Mouse (Mus musculus): ENCODE results near the gene Rps6kc1.

The Rps6kc1 gene

GRCm38 (mm10) chr1:190832965-190833630, 78.5 kb downstream of the Rps6kc1 start:
- no peak for DNase-seq

GRCm38 (mm10) chr1:190831839-190832497, 79.6 kb downstream of the Rps6kc1 start:
- DNase-seq, result peak; percentile 36

GRCm38 (mm10) chr1:190826486-190827034, 85.0 kb downstream of the Rps6kc1 start:
- no peak for DNase-seq

GRCm38 (mm10) chr1:190823745-190824144, 87.8 kb downstream of the Rps6kc1 start:
- no peak for DNase-seq

GRCm38 (mm10) chr1:190816141-190816540, 95.4 kb downstream of the Rps6kc1 start:
- DNase-seq, result no peak

GRCm38 (mm10) chr1:190810408-190810807, 101.2 kb downstream of the Rps6kc1 start:
- no peak for DNase-seq

GRCm38 (mm10) chr1:190808766-190809221, 102.8 kb downstream of the Rps6kc1 start:
- no peak for DNase-seq

- DNase-seq, result no peak
Measured at GRCm38 (mm10) chr1:190806817-190807216, 104.8 kb downstream of the Rps6kc1 start.

- no peak for DNase-seq
Measured at GRCm38 (mm10) chr1:190798668-190799067, 112.9 kb downstream of the Rps6kc1 start.

- no peak for DNase-seq
Measured at GRCm38 (mm10) chr1:190797483-190798058, 114.0 kb downstream of the Rps6kc1 start.

- DNase-seq, result no peak
Measured at GRCm38 (mm10) chr1:190796745-190797482, 114.7 kb downstream of the Rps6kc1 start.

- DNase-seq, result no peak
Measured at GRCm38 (mm10) chr1:190791638-190792037, 119.9 kb downstream of the Rps6kc1 start.

GRCm38 (mm10) chr1:190790720-190791119, 120.8 kb downstream of the Rps6kc1 start:
- DNase-seq, result no peak

GRCm38 (mm10) chr1:190777660-190778059, 133.9 kb downstream of the Rps6kc1 start:
- DNase-seq, result no peak

- no peak for DNase-seq
Measured at GRCm38 (mm10) chr1:190776260-190776659, 135.3 kb downstream of the Rps6kc1 start.

- DNase-seq, result peak; percentile 7
Measured at GRCm38 (mm10) chr1:190772088-190772885, 139.3 kb downstream of the Rps6kc1 start.

GRCm38 (mm10) chr1:190769748-190770147, 141.8 kb downstream of the Rps6kc1 start:
- DNase-seq, result no peak

- no peak for DNase-seq
Measured at GRCm38 (mm10) chr1:190768307-190768706, 143.3 kb downstream of the Rps6kc1 start.

GRCm38 (mm10) chr1:190767621-190768020, 143.9 kb downstream of the Rps6kc1 start:
- no peak for DNase-seq

- no peak for DNase-seq
Measured at GRCm38 (mm10) chr1:190766800-190767199, 144.8 kb downstream of the Rps6kc1 start.

GRCm38 (mm10) chr1:190763756-190764155, 147.8 kb downstream of the Rps6kc1 start:
- DNase-seq, result no peak

GRCm38 (mm10) chr1:190761786-190762185, 149.8 kb downstream of the Rps6kc1 start:
- no peak for DNase-seq
